8 mouse cellular contexts compared by ENCODE assay signal in genomic region chr4:128804426-128805149, GRCm38 (mm10). TPM values are rescaled to one million over a fixed set of nuclear protein-coding genes. Genes with fewer than 3 reads are reported as not detected.
DNase-seq lines count a peak whose midpoint lies in the region; ATAC-seq lines count a peak whose summit lies in the region.

No protein-coding gene starts in this region.

- H3K36me3 ChIP-seq in intestine, embryonic 14.5 days (ENCODE audit: control insufficient read depth, insufficient read depth, low read length): no peaks in the 10 kb centered on the region
- H3K36me3 ChIP-seq in midbrain, embryonic 10.5 days: peaks cover 22% of the 10 kb centered on the region

- no peaks in the 10 kb centered on the region for H3K27me3 ChIP-seq in intestine, embryonic 14.5 days (replicated peaks; ENCODE audit: control insufficient read depth, insufficient read depth, low read length)
- no peaks in the 10 kb centered on the region for H3K27me3 ChIP-seq in midbrain, embryonic 10.5 days (ENCODE audit: low read depth, poor library complexity, severe bottlenecking)

- no peak for ATAC-seq in CD4-positive, CD25-positive, alpha-beta regulatory T cell, adult 4 months
- ATAC-seq in intestine, embryonic 14.5 days (replicated peaks; ENCODE audit: low FRiP score, low TSS enrichment, low read depth): no peak

- H3K4me1 ChIP-seq in intestine, embryonic 14.5 days (replicated peaks; ENCODE audit: control insufficient read depth, insufficient read depth, low read length): peaks cover 32% of the 10 kb centered on the region
- H3K4me1 ChIP-seq in midbrain, embryonic 10.5 days: peaks cover 66% of the 10 kb centered on the region

- H3K9ac ChIP-seq in intestine, embryonic 14.5 days (ENCODE audit: low read length): peak overlapping the region; percentile 98

- H3K27ac ChIP-seq in intestine, embryonic 14.5 days (ENCODE audit: low read depth): peak overlapping the region; percentile 98
- peak overlapping the region; percentile 99 for H3K27ac ChIP-seq in midbrain, embryonic 10.5 days (replicated peaks)

- under 1% methylated on average over 6 of the region's 6 CpGs for WGBS in intestine, embryonic 14.5 days
- 7% methylated on average over 6 of the region's 6 CpGs for WGBS in midbrain, embryonic 10.5 days

- peak overlapping the region; percentile 92 for H3K4me2 ChIP-seq in intestine, embryonic 14.5 days (ENCODE audit: low read length)

- H3K4me3 ChIP-seq in intestine, embryonic 14.5 days (ENCODE audit: low read depth, low read length): peak overlapping the region; percentile 92
- H3K4me3 ChIP-seq in midbrain, embryonic 10.5 days: peak overlapping the region; percentile 85

- no peaks in the 10 kb centered on the region for H3K9me3 ChIP-seq in intestine, embryonic 14.5 days (ENCODE audit: control insufficient read depth, low read length)
- no peaks in the 10 kb centered on the region for H3K9me3 ChIP-seq in midbrain, embryonic 10.5 days (replicated peaks)

- peak; percentile 48 for DNase-seq in CD4-positive, CD25-positive, alpha-beta regulatory T cell, adult 2 months (ENCODE audit: low read depth, low spot score)
- peak; percentile 23 for DNase-seq in thymus, postnatal 0 days (ENCODE audit: low spot score)
- no peak for DNase-seq in thymus, postnatal 10 days (ENCODE audit: low spot score in 2 of 2)
- DNase-seq in intestine, embryonic 14.5 days (ENCODE audit: low spot score): peak; percentile 60
- peak; percentile 48 for DNase-seq in midbrain, embryonic 10.5 days (ENCODE audit: low spot score)
- no peak for DNase-seq in urinary bladder, postnatal 4 days (ENCODE audit: low spot score in 2 of 2)
- no peak for DNase-seq in layer of hippocampus, adult 18-20 months (ENCODE audit: low spot score in 2 of 2)

RNA-seq across cellular contexts. Expression of gene Zfp362, which starts 1.3 kb away (rescaled TPM):
- polyA plus RNA-seq in CD4-positive, CD25-positive, alpha-beta regulatory T cell, adult 4 months (2017; shearing (Covaris generic)): 1 to 10 TPM; 8.3 to 8.4 TPM
- polyA plus RNA-seq in thymus, postnatal 0 days (2015; fragmentation: Nextera tagmentation; extraction: Ambion mirVana): 23.6 and 25.8 TPM in 2 replicates
- 30.5 and 31.3 TPM in 2 replicates for polyA plus RNA-seq in intestine, embryonic 14.5 days (2014; fragmentation: Nextera tagmentation; extraction: Ambion mirVana)
- polyA plus RNA-seq in midbrain, embryonic 10.5 days (2016; fragmentation: Nextera tagmentation; extraction: Ambion mirVana): 36.5 and 37.9 TPM in 2 replicates
- total RNA-seq in layer of hippocampus, adult 18-20 months (2021): 10 to 100 TPM; 24.3 to 25.4 TPM

RNA-seq across cellular contexts. Expression of gene A3galt2, which starts 49.4 kb away (rescaled TPM):
- under 1 TPM; 0.18 to 0.22 TPM for polyA plus RNA-seq in CD4-positive, CD25-positive, alpha-beta regulatory T cell, adult 4 months (2017; shearing (Covaris generic))
- polyA plus RNA-seq in thymus, postnatal 0 days (2015; fragmentation: Nextera tagmentation; extraction: Ambion mirVana): 0.04 and 0.12 TPM in 2 replicates
- 0.16 and 0.35 TPM in 2 replicates for polyA plus RNA-seq in intestine, embryonic 14.5 days (2014; fragmentation: Nextera tagmentation; extraction: Ambion mirVana)
- polyA plus RNA-seq in midbrain, embryonic 10.5 days (2016; fragmentation: Nextera tagmentation; extraction: Ambion mirVana): 0.10 and 0.24 TPM in 2 replicates
- total RNA-seq in layer of hippocampus, adult 18-20 months (2021): under 1 TPM; 0.28 to 0.35 TPM

Comparison
In these comparisons a context has a peak if more than half of its experiments do, and no peak if none do; other contexts are left out.
1. DNase-seq: peak in CD4-positive, CD25-positive, alpha-beta regulatory T cell, adult 2 months (single experiment), thymus, postnatal 0 days (single experiment), intestine, embryonic 14.5 days (single experiment) and midbrain, embryonic 10.5 days (single experiment); none in thymus, postnatal 10 days (0 of 2), urinary bladder, postnatal 4 days (0 of 2) and layer of hippocampus, adult 18-20 months (0 of 2).